9 mouse cellular contexts compared by ENCODE assay signal in genomic region chr17:34263068-34263467, GRCm38 (mm10). TPM values are rescaled to one million over a fixed set of nuclear protein-coding genes. Genes with fewer than 3 reads are reported as not detected.
DNase-seq lines count a peak whose midpoint lies in the region; ATAC-seq and TF ChIP-seq lines count a peak whose summit lies in the region.
"Had no signal": no experiment of that assay in that cellular context is flagged by ENCODE, and none has a peak within 500 bp of the region (broad histone marks: within the 10 kb centered on the region; RNA-seq: fewer than 3 reads in every experiment).

No protein-coding gene starts in this region.

- in situ Hi-C loops in Patski (cut with MboI; ENCODE audit: low pct_unique_long_range_greater_than_20kb) = no loop called here

- H3K9me3 ChIP-seq in hindbrain, embryonic 14.5 days (ENCODE audit: control insufficient read depth, low read length) = no peaks in the 10 kb centered on the region

- peaks cover 19% of the 10 kb centered on the region for H3K27me3 ChIP-seq in Patski
- H3K27me3 ChIP-seq in hindbrain, embryonic 14.5 days (ENCODE audit: control insufficient read depth, insufficient read depth, low read length) = peaks cover 29% of the 10 kb centered on the region

- H3K4me3 ChIP-seq in hindbrain, embryonic 14.5 days (replicated peaks; ENCODE audit: low read length) = peak overlapping the region; percentile 46
- H3K4me3 ChIP-seq: myocyte had no signal

- H3K36me3 ChIP-seq in hindbrain, embryonic 14.5 days (replicated peaks; ENCODE audit: control insufficient read depth, insufficient read depth) = no peaks in the 10 kb centered on the region

- no peak for TF ChIP-seq CTCF in Patski (IDR thresholded peaks at IDR 0.05)

- H3K4me2 ChIP-seq in hindbrain, embryonic 14.5 days (replicated peaks) = peak overlapping the region; percentile 97

- H3K9ac ChIP-seq in hindbrain, embryonic 14.5 days = peak overlapping the region; percentile 16; the same call in 1 of the 2 replicates

- ATAC-seq in Patski = peak; percentile 72
- peak; percentile 78 for ATAC-seq in hindbrain, embryonic 14.5 days (ENCODE audit: low FRiP score)

- WGBS in hindbrain, embryonic 14.5 days = 2% methylated on average over 8 of the region's 8 CpGs

- H3K4me1 ChIP-seq in hindbrain, embryonic 14.5 days (replicated peaks; ENCODE audit: control insufficient read depth, insufficient read depth, low read length) = peaks cover 22% of the 10 kb centered on the region

- CTCF ChIA-PET in Patski (lab: Charles Lee) = interaction anchor here (1.3 to 1.6 kb wide), 2 partner anchors 13 to 25 kb away, joined by 3 to 4 read pairs; partner anchors contain the start of gene H2-Ob

- DNase-seq in Patski (ENCODE audit: low read depth, low spot score) = peak; percentile 46
- DNase-seq in cerebellum, adult 9-10 months = peak; percentile 48
- peak; percentile 38 to 86 for DNase-seq in frontal cortex, adult 2 months (ENCODE audit: extremely low spot score in 1 of 2, low spot score in 1 of 2)
- peak; percentile 96 for DNase-seq in hindbrain, embryonic 14.5 days (ENCODE audit: low spot score)
- DNase-seq in layer of hippocampus, postnatal 14 days (ENCODE audit: low spot score in 2 of 2) = peak; percentile 71 to 87
- peak; percentile 84 for DNase-seq in lung, postnatal 10 days
- peak; percentile 91 for DNase-seq in retina, embryonic 14.5 days (ENCODE audit: low spot score)
- DNase-seq in thymus, postnatal 36 days = peak; percentile 54 to 65

- POLR2A ChIA-PET in Patski (lab: Charles Lee) = no interaction called here

- H3K27ac ChIP-seq in hindbrain, embryonic 14.5 days = no peak overlapping the region

RNA-seq across cellular contexts. Expression of gene H2-Ab1, which starts 5.6 kb away (rescaled TPM):
- 0.09 TPM for polyA plus RNA-seq in Patski (2021)
- 4.7 and 5.2 TPM in 2 replicates for polyA plus RNA-seq in frontal cortex, adult 2 months (2012; rRNA removed)
- polyA plus RNA-seq in hindbrain, embryonic 14.5 days (2014; fragmentation: Nextera tagmentation; extraction: Ambion mirVana) = 0.80 and 1.8 TPM in 2 replicates
- total RNA-seq in layer of hippocampus, postnatal 14 days (2021) = 1 to 10 TPM; 2.3 to 2.7 TPM
- polyA plus RNA-seq: myocyte had no signal

RNA-seq across cellular contexts. Expression of gene H2-Ob, which starts 24.4 kb away (rescaled TPM):
- polyA plus RNA-seq in Patski (2021) = not detected
- 0.78 and 1.1 TPM in 2 replicates for polyA plus RNA-seq in frontal cortex, adult 2 months (2012; rRNA removed)
- polyA plus RNA-seq in hindbrain, embryonic 14.5 days (2014; fragmentation: Nextera tagmentation; extraction: Ambion mirVana) = not detected in 2 replicates
- total RNA-seq in layer of hippocampus, postnatal 14 days (2021) = under 1 TPM in 1 of 2 experiments, not detected in 1; 0.69 TPM
- polyA plus RNA-seq: myocyte had no signal

RNA-seq across cellular contexts. Expression of gene H2-Aa, which starts 24.6 kb away (rescaled TPM):
- not detected for polyA plus RNA-seq in Patski (2021)
- polyA plus RNA-seq in frontal cortex, adult 2 months (2012; rRNA removed) = 3.4 and 3.8 TPM in 2 replicates
- polyA plus RNA-seq in hindbrain, embryonic 14.5 days (2014; fragmentation: Nextera tagmentation; extraction: Ambion mirVana) = 0.31 and 0.58 TPM in 2 replicates
- total RNA-seq in layer of hippocampus, postnatal 14 days (2021) = 1 to 10 TPM in 1 of 2 experiments, under 1 TPM in 1; 0.93 to 2.1 TPM
- polyA plus RNA-seq: myocyte had no signal

RNA-seq across cellular contexts. Expression of gene H2-Eb1, which starts 42.6 kb away (rescaled TPM):
- 0.32 TPM for polyA plus RNA-seq in Patski (2021)
- polyA plus RNA-seq in frontal cortex, adult 2 months (2012; rRNA removed) = 3.2 and 5.1 TPM in 2 replicates
- 3.9 and 4.2 TPM in 2 replicates for polyA plus RNA-seq in hindbrain, embryonic 14.5 days (2014; fragmentation: Nextera tagmentation; extraction: Ambion mirVana)
- total RNA-seq in layer of hippocampus, postnatal 14 days (2021) = 1 to 10 TPM; 1.8 to 2.1 TPM
- polyA plus RNA-seq: myocyte had no signal

RNA-seq across cellular contexts. Expression of gene Tap2, which starts 59.7 kb away (rescaled TPM):
- polyA plus RNA-seq in Patski (2021) = 38.2 TPM
- 9.1 and 10.1 TPM in 2 replicates for polyA plus RNA-seq in frontal cortex, adult 2 months (2012; rRNA removed)
- polyA plus RNA-seq in hindbrain, embryonic 14.5 days (2014; fragmentation: Nextera tagmentation; extraction: Ambion mirVana) = 0.72 and 1.6 TPM in 2 replicates
- 1 to 10 TPM; 5.7 to 5.9 TPM for total RNA-seq in layer of hippocampus, postnatal 14 days (2021)

Comparison
In these comparisons a context has a peak if more than half of its experiments do, and no peak if none do; other contexts are left out.
1. DNase-seq: peak in every context shown above with its lines; median percentile 96 in hindbrain, embryonic 14.5 days; 91 in retina, embryonic 14.5 days; 84 in lung, postnatal 10 days; 79 in layer of hippocampus, postnatal 14 days; 62 in frontal cortex, adult 2 months; 60 in thymus, postnatal 36 days; 48 in cerebellum, adult 9-10 months; 46 in Patski.